Mouse (Mus musculus): Measurements from ENCODE around the gene Slc25a36. TPM values are rescaled to one million over a fixed set of nuclear protein-coding genes. Genes with fewer than 3 reads are reported as not detected.

The Slc25a36 gene
- polyA plus RNA-seq, 1 experiment from 2014 or later: 72.0 TPM

- Histone ChIP-seq H3K9ac (no peak overlapping the region), H3K27me3 (replicated peaks) (no peaks in the 10 kb centered on the region), H3K27ac (no peak overlapping the region), H3K4me2 (no peak overlapping the region), H3K9me3 (no peaks in the 10 kb centered on the region), H3K4me3 (replicated peaks) (no peak overlapping the region), H3K36me3 (no peaks in the 10 kb centered on the region), H3K4me1 (no peaks in the 10 kb centered on the region)
- ATAC-seq (ENCODE audit: insufficient read depth, low FRiP score, low read depth): no peak
- WGBS: 71% methylated on average over 4 of the region's 4 CpGs
Observed at GRCm38 (mm10) chr9:97137116-97137515, 26.2 kb upstream of the Slc25a36 start.

GRCm38 (mm10) chr9:97135866-97136265 lies 24.9 kb upstream of the Slc25a36 start:
- no peaks in the 10 kb centered on the region for H3K36me3 ChIP-seq
- H3K27me3 ChIP-seq (replicated peaks): no peaks in the 10 kb centered on the region
- no peaks in the 10 kb centered on the region for H3K4me1 ChIP-seq
- H3K9ac ChIP-seq: no peak overlapping the region
- no peaks in the 10 kb centered on the region for H3K9me3 ChIP-seq
- no peak overlapping the region for H3K4me2 ChIP-seq
- H3K27ac ChIP-seq: no peak overlapping the region
- 90% methylated on average over 4 of the region's 4 CpGs for WGBS
- H3K4me3 ChIP-seq (replicated peaks): no peak overlapping the region
- ATAC-seq (ENCODE audit: insufficient read depth, low FRiP score, low read depth): no peak

GRCm38 (mm10) chr9:97133178-97133577 lies 22.2 kb upstream of the Slc25a36 start:
- no peaks in the 10 kb centered on the region for H3K36me3 ChIP-seq
- 51% methylated on average over 8 of the region's 8 CpGs for WGBS
- H3K9me3 ChIP-seq: no peaks in the 10 kb centered on the region
- no peaks in the 10 kb centered on the region for H3K27me3 ChIP-seq (replicated peaks)
- H3K27ac ChIP-seq: no peak overlapping the region
- no peak for ATAC-seq (ENCODE audit: insufficient read depth, low FRiP score, low read depth)
- H3K4me3 ChIP-seq (replicated peaks): no peak overlapping the region
- H3K4me2 ChIP-seq: no peak overlapping the region
- H3K4me1 ChIP-seq: no peaks in the 10 kb centered on the region
- no peak overlapping the region for H3K9ac ChIP-seq

GRCm38 (mm10) chr9:97130001-97130400 lies 19.0 kb upstream of the Slc25a36 start:
- no peaks in the 10 kb centered on the region for H3K27me3 ChIP-seq (replicated peaks)
- H3K9ac ChIP-seq: no peak overlapping the region
- H3K4me2 ChIP-seq: no peak overlapping the region
- 86% methylated on average over 5 of the region's 5 CpGs for WGBS
- H3K36me3 ChIP-seq: no peaks in the 10 kb centered on the region
- H3K9me3 ChIP-seq: no peaks in the 10 kb centered on the region
- H3K4me3 ChIP-seq (replicated peaks): no peak overlapping the region
- ATAC-seq (ENCODE audit: insufficient read depth, low FRiP score, low read depth): no peak
- H3K4me1 ChIP-seq: no peaks in the 10 kb centered on the region
- no peak overlapping the region for H3K27ac ChIP-seq

- no peaks in the 10 kb centered on the region for H3K36me3 ChIP-seq
- no peaks in the 10 kb centered on the region for H3K9me3 ChIP-seq
- no peak overlapping the region for H3K4me3 ChIP-seq (replicated peaks)
- no peaks in the 10 kb centered on the region for H3K27me3 ChIP-seq (replicated peaks)
- H3K4me1 ChIP-seq: no peaks in the 10 kb centered on the region
- peak overlapping the region; percentile 19; the same call in 1 of the 2 replicates for H3K4me2 ChIP-seq
- WGBS: 46% methylated on average over 23 of the region's 23 CpGs
- peak; percentile 71; the same call in 1 of the 2 replicates for ATAC-seq (ENCODE audit: insufficient read depth, low FRiP score, low read depth)
- H3K27ac ChIP-seq: no peak overlapping the region
- no peak overlapping the region for H3K9ac ChIP-seq
Observed at GRCm38 (mm10) chr9:97123934-97124692, 13.2 kb upstream of the Slc25a36 start.

GRCm38 (mm10) chr9:97121432-97121831 lies 10.5 kb upstream of the Slc25a36 start:
- Histone ChIP-seq H3K27ac (no peak overlapping the region), H3K27me3 (replicated peaks) (no peaks in the 10 kb centered on the region), H3K36me3 (no peaks in the 10 kb centered on the region), H3K4me2 (no peak overlapping the region), H3K9me3 (no peaks in the 10 kb centered on the region), H3K9ac (no peak overlapping the region), H3K4me3 (replicated peaks) (no peak overlapping the region), H3K4me1 (no peaks in the 10 kb centered on the region)
- WGBS: 63% methylated on average over 2 of the region's 2 CpGs
- ATAC-seq (ENCODE audit: insufficient read depth, low FRiP score, low read depth): no peak

- Histone ChIP-seq H3K4me3 (replicated peaks) (no peak overlapping the region), H3K36me3 (no peaks in the 10 kb centered on the region), H3K4me2 (no peak overlapping the region), H3K9me3 (no peaks in the 10 kb centered on the region), H3K4me1 (peaks cover 4% of the 10 kb centered on the region; the same call in 1 of the 2 replicates), H3K9ac (no peak overlapping the region), H3K27ac (no peak overlapping the region), H3K27me3 (replicated peaks) (no peaks in the 10 kb centered on the region)
- WGBS: 82% methylated on average over 10 of the region's 10 CpGs
- ATAC-seq (ENCODE audit: insufficient read depth, low FRiP score, low read depth): no peak
Observed at GRCm38 (mm10) chr9:97114271-97114670, 3.3 kb upstream of the Slc25a36 start.

- H3K4me1 ChIP-seq: peaks cover 4% of the 10 kb centered on the region; the same call in 1 of the 2 replicates
Observed at GRCm38 (mm10) chr9:97113555-97113929, 2.6 kb upstream of the Slc25a36 start.

GRCm38 (mm10) chr9:97112797-97113554 lies 2.0 kb upstream of the Slc25a36 start:
- no peaks in the 10 kb centered on the region for H3K27me3 ChIP-seq (replicated peaks)
- 67% methylated on average over 24 of the region's 24 CpGs for WGBS
- H3K36me3 ChIP-seq: no peaks in the 10 kb centered on the region
- H3K27ac ChIP-seq: no peak overlapping the region
- H3K9ac ChIP-seq: no peak overlapping the region
- H3K4me1 ChIP-seq: peaks cover 4% of the 10 kb centered on the region; the same call in 1 of the 2 replicates
- no peak for ATAC-seq (ENCODE audit: insufficient read depth, low FRiP score, low read depth)
- no peaks in the 10 kb centered on the region for H3K9me3 ChIP-seq
- H3K4me3 ChIP-seq (replicated peaks): no peak overlapping the region
- H3K4me2 ChIP-seq: no peak overlapping the region

More at GRCm38 (mm10) chr9:97113555-97113929, 2.6 kb upstream of the Slc25a36 start:
- H3K4me2 ChIP-seq: no peak overlapping the region
- H3K36me3 ChIP-seq: no peaks in the 10 kb centered on the region
- no peak overlapping the region for H3K9ac ChIP-seq
- no peaks in the 10 kb centered on the region for H3K27me3 ChIP-seq (replicated peaks)
- H3K27ac ChIP-seq: no peak overlapping the region
- no peak for ATAC-seq (ENCODE audit: insufficient read depth, low FRiP score, low read depth)
- 39% methylated on average over 5 of the region's 5 CpGs for WGBS
- no peak overlapping the region for H3K4me3 ChIP-seq (replicated peaks)
- H3K9me3 ChIP-seq: no peaks in the 10 kb centered on the region

- Histone ChIP-seq H3K4me1 (peaks cover 4% of the 10 kb centered on the region; the same call in 1 of the 2 replicates), H3K36me3 (no peaks in the 10 kb centered on the region), H3K27ac (no peak overlapping the region), H3K27me3 (replicated peaks) (no peaks in the 10 kb centered on the region), H3K9me3 (no peaks in the 10 kb centered on the region), H3K4me2 (no peak overlapping the region), H3K4me3 (replicated peaks) (no peak overlapping the region), H3K9ac (no peak overlapping the region)
- no peak for ATAC-seq (ENCODE audit: insufficient read depth, low FRiP score, low read depth)
- 76% methylated on average over 7 of the region's 7 CpGs for WGBS
Observed at GRCm38 (mm10) chr9:97112238-97112637, 1.3 kb upstream of the Slc25a36 start.

GRCm38 (mm10) chr9:97111506-97111905 lies 549 bp upstream of the Slc25a36 start:
- Histone ChIP-seq H3K9ac (peak overlapping the region; percentile 46; the same call in 1 of the 2 replicates), H3K4me1 (peaks cover 4% of the 10 kb centered on the region; the same call in 1 of the 2 replicates), H3K9me3 (no peaks in the 10 kb centered on the region), H3K36me3 (no peaks in the 10 kb centered on the region), H3K4me3 (replicated peaks) (peak overlapping the region; percentile 95), H3K4me2 (peak overlapping the region; percentile 73), H3K27me3 (replicated peaks) (no peaks in the 10 kb centered on the region), H3K27ac (peak overlapping the region; percentile 92; the same call in 1 of the 2 replicates)
- ATAC-seq (ENCODE audit: insufficient read depth, low FRiP score, low read depth): no peak
- 4% methylated on average over 6 of the region's 6 CpGs for WGBS
